Mouse (Mus musculus) kidney, postnatal 0 days (tissue): ENCODE results near the gene Ptger4. TPM values are rescaled to one million over a fixed set of nuclear protein-coding genes. Genes with fewer than 3 reads are reported as not detected.

Experiments
- ATAC-seq: fragments of 200-750 bp; cut with Nextera tagmentation; replicated peaks from 2 replicates; pipeline ENCODE4 v1.8.0; 2017; ENCODE audit warnings: low read depth, moderate number of reproducible peaks, moderate TSS enrichment, moderate library complexity; ENCODE audit not compliant: low FRiP score
- DNase-seq: peaks from one replicate; pipeline ENCODE4 v3.0.0-alpha.2; 2016; ENCODE audit warnings: low spot score
- H3K27ac ChIP-seq: fragments of 300-500 bp; sonication (generic); 2 replicates; pipeline ENCODE4 v1.5.1; 2014; ENCODE audit warnings: mild to moderate bottlenecking
- H3K27me3 ChIP-seq: fragments of 300-500 bp; sonication (generic); 2 replicates; pipeline ENCODE4 v1.6.1; 2014; ENCODE audit warnings: low read length, mixed read lengths; ENCODE audit not compliant: insufficient read depth
- H3K36me3 ChIP-seq: fragments of 300-500 bp; sonication (generic); 2 replicates; pipeline ENCODE4 v1.6.1; 2014; ENCODE audit warnings: low read length, mixed read lengths; ENCODE audit not compliant: insufficient read depth
- H3K4me1 ChIP-seq: fragments of 300-500 bp; sonication (generic); replicated peaks from 2 replicates; pipeline ENCODE4 v1.6.1; 2014; ENCODE audit warnings: antibody characterized with exemption, low read length, mixed read lengths; ENCODE audit not compliant: insufficient read depth
- H3K4me2 ChIP-seq: fragments of 300-500 bp; sonication (generic); 2 replicates; pipeline ENCODE4 v1.6.1; 2014; ENCODE audit warnings: mild to moderate bottlenecking, low read length, moderate library complexity, mixed read lengths
- H3K4me3 ChIP-seq: fragments of 300-500 bp; sonication (generic); replicated peaks from 2 replicates; pipeline ENCODE4 v1.5.1; 2014; ENCODE audit warnings: low read depth, low read length
- H3K9ac ChIP-seq: fragments of 300-500 bp; sonication (generic); 2 replicates; pipeline ENCODE4 v1.6.1; 2014; ENCODE audit warnings: low read depth, low read length
- H3K9me3 ChIP-seq: fragments of 300-500 bp; sonication (generic); replicated peaks from 2 replicates; pipeline ENCODE4 v1.6.1; 2016; ENCODE audit warnings: low read length, inconsistent platforms, mixed read lengths
- CTCF ChIP-seq: IDR thresholded peaks from 2 replicates; pipeline ENCODE4 v1.5.1; 2016; ENCODE audit warnings: antibody characterized with exemption, low read depth, mild to moderate bottlenecking, moderate library complexity
- WGBS: fragments of 180-500 bp; shearing (Covaris S2); extraction: QIAGEN DNeasy Blood & Tissue Kit; methylation state at CpG from one replicate; pipeline ENCODE4 v1.1.7; 2014; 5-methylcytosine and 5-hydroxymethylcytosine counted together
- polyA plus RNA-seq: library from polyadenylated mRNA; unstranded; fragments of >200 nt; fragmentation: Nextera tagmentation; extraction: Ambion mirVana; gene quantifications from 2 replicates; pipeline ENCODE4 v1.2.1, GENCODE M21; 2015

Gene Ptger4
- polyA plus RNA-seq, 1 experiment from 2014 or later: 4.6 TPM

DNA sequence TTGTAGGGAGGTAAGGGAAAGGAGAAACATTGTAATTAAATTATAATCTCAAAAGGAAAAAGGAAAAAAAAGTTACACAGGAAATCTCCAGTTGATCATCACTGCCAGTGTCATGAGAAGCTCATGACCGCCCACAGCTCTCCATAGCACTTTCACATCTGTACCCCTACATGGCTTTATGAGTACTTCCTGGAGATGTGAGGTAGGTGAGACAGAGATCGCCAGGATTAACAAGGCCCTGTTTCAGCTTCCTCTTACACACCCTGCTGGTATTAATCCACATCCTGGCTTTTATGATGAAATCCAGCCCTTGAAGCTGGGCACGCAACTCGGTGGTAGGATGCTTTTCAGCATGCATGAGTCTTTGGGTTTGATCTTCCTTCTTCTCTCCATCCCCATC is 6.2 kb upstream of the Ptger4 start:
- ATAC-seq (no peak), DNase-seq (no peak)
- no peaks in the 10 kb centered on the region for H3K4me1 ChIP-seq
- no peaks in the 10 kb centered on the region for H3K27me3 ChIP-seq
- no peaks in the 10 kb centered on the region for H3K36me3 ChIP-seq
- no peak overlapping the region for H3K27ac ChIP-seq
- H3K9ac ChIP-seq: no peak overlapping the region
- no peak overlapping the region for H3K4me2 ChIP-seq
- TF ChIP-seq CTCF: no peak
- H3K9me3 ChIP-seq: no peaks in the 10 kb centered on the region
- WGBS: 84% methylated on average over 4 of the region's 4 CpGs
- H3K4me3 ChIP-seq: no peak overlapping the region

GRCm38 (mm10) chr15:5243036-5243958 is 690 bp downstream of the Ptger4 start:
- TF ChIP-seq CTCF: no peak
- no peaks in the 10 kb centered on the region for H3K9me3 ChIP-seq
- H3K4me3 ChIP-seq: peak overlapping the region; percentile 64
- no peaks in the 10 kb centered on the region for H3K36me3 ChIP-seq
- H3K27me3 ChIP-seq: no peaks in the 10 kb centered on the region
- peak overlapping the region; percentile 58 for H3K9ac ChIP-seq
- DNase-seq (peak; percentile 18), ATAC-seq (peak; percentile 15; the same call in 1 of the 2 replicates)
- peaks cover 11% of the 10 kb centered on the region; the same call in 1 of the 2 replicates for H3K4me1 ChIP-seq
- 5% methylated on average over 40 of the region's 40 CpGs for WGBS
- no peak overlapping the region for H3K27ac ChIP-seq
- H3K4me2 ChIP-seq: peak overlapping the region; percentile 97

GRCm38 (mm10) chr15:5242241-5243035 is 1.5 kb downstream of the Ptger4 start:
- DNase-seq (peak; percentile 6), ATAC-seq (no peak)
- Histone ChIP-seq H3K4me3 (peak overlapping the region; percentile 64), H3K36me3 (no peaks in the 10 kb centered on the region), H3K27ac (peak overlapping the region; percentile 27; the same call in 1 of the 2 replicates), H3K27me3 (no peaks in the 10 kb centered on the region), H3K9me3 (no peaks in the 10 kb centered on the region), H3K4me2 (peak overlapping the region; percentile 97), H3K9ac (peak overlapping the region; percentile 44), H3K4me1 (peaks cover 11% of the 10 kb centered on the region; the same call in 1 of the 2 replicates)
- WGBS: 2% methylated on average over 61 of the region's 61 CpGs
- no peak for TF ChIP-seq CTCF

DNA sequence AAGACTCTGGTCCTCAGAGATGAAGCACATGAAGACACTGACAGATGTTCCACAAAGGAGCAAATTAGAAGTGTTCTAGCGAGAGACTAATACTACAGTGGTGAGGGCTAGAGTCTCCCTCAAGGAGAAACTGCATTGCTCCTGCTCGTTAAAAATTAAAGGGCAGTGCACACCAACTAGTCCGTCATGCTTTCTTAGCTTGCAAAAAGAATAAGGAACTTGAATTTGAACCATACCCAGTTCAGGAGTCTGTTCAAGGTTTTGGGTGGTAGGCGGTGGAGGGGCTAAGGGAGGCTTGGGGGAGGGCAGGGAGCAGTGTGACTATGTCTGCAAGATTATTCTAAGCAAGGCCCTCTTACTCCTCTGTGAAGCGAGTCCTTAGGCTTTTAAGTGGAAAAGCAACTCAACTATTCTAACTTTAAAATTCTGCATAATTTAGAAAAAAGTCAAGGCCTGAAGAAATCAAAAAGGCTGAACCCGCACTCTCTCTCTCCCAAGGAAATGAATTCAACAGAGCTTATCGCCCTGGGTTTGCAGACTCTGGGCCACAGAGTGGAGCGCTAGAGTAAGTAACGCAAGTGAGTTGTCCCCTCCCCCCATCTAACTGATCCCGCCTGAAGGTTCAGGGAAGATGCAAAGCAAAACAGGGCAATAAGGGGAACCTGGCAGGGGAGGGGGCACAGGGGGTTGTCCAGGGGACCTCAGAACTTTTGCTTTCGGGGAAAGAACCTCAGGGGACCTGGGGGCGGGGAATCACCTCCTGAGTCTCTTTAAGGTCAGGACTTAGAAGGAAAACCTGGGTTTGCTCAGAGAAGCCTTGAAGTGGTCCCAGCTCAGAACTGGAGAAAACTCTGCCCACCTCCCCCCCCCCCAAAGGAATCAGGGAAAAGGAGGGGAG is 2.4 kb downstream of the Ptger4 start:
- Histone ChIP-seq H3K9ac (peak overlapping the region; percentile 44; the same call in 1 of the 2 replicates), H3K27me3 (no peaks in the 10 kb centered on the region), H3K4me2 (peak overlapping the region; percentile 97), H3K4me1 (peaks cover 11% of the 10 kb centered on the region; the same call in 1 of the 2 replicates), H3K36me3 (no peaks in the 10 kb centered on the region), H3K9me3 (no peaks in the 10 kb centered on the region), H3K27ac (0 out of 2 replicates have a peak overlapping the region, but pooled peaks have one; percentile 27), H3K4me3 (peak overlapping the region; percentile 64)
- TF ChIP-seq CTCF: peak; percentile 56
- WGBS: 18% methylated on average over 12 of the region's 12 CpGs
- DNase-seq (peak; percentile 87), ATAC-seq (no peak)

GRCm38 (mm10) chr15:5240360-5240759 is 3.6 kb downstream of the Ptger4 start:
- Histone ChIP-seq H3K4me3 (0 out of 2 replicates have a peak overlapping the region, but pooled peaks have one; percentile 1), H3K4me2 (peak overlapping the region; percentile 34), H3K4me1 (peaks cover 11% of the 10 kb centered on the region; the same call in 1 of the 2 replicates), H3K27me3 (no peaks in the 10 kb centered on the region), H3K27ac (peak overlapping the region; percentile 11; the same call in 1 of the 2 replicates), H3K9me3 (no peaks in the 10 kb centered on the region), H3K9ac (no peak overlapping the region), H3K36me3 (no peaks in the 10 kb centered on the region)
- TF ChIP-seq CTCF: no peak
- 40% methylated on average over 6 of the region's 6 CpGs for WGBS
- ATAC-seq (no peak), DNase-seq (peak; percentile 53)
